8 mouse cellular contexts compared by ENCODE assay signal in genomic region chr9:122185061-122185460, GRCm38 (mm10).
DNase-seq lines count a peak whose midpoint lies in the region; ATAC-seq and TF ChIP-seq lines count a peak whose summit lies in the region.

No protein-coding gene starts in this region.

- H3K27ac ChIP-seq in liver, embryonic 14.5 days = no peak overlapping the region

- no peaks in the 10 kb centered on the region for H3K27me3 ChIP-seq in liver, embryonic 14.5 days (ENCODE audit: control insufficient read depth, insufficient read depth, low read length)

- no peak overlapping the region for H3K4me3 ChIP-seq in liver, embryonic 14.5 days (ENCODE audit: insufficient read depth in 1 of 2, low read depth in 2 of 2, low read length in 2 of 2)

- TF ChIP-seq CTCF in liver, embryonic 14.5 days (IDR thresholded peaks at IDR 0.05; ENCODE audit: low read depth) = peak; percentile 82

- 15% methylated on average over 2 of the region's 2 CpGs for WGBS in liver, embryonic 14.5 days (ENCODE audit: insufficient replicate concordance)

- DNase-seq in CD4-positive helper T cell, adult 2 months (ENCODE audit: low read depth, low spot score) = peak; percentile 73
- peak; percentile 91 for DNase-seq in adrenal gland, postnatal 10 days
- DNase-seq in embryo, embryonic 11.5 days (ENCODE audit: low read depth, low spot score) = peak; percentile 31
- DNase-seq in gonadal fat pad, adult 2 months (ENCODE audit: low read depth) = peak; percentile 37
- DNase-seq in kidney, postnatal 14 days = peak; percentile 88
- DNase-seq in liver, embryonic 14.5 days (ENCODE audit: low read depth in 3 of 3, low spot score in 3 of 3) = peak; percentile 22 to 26 (median 23)
- DNase-seq in retina, postnatal 1 day = peak; percentile 73
- peak; percentile 94 for DNase-seq in thymus, postnatal 4 days

- H3K4me1 ChIP-seq in liver, embryonic 14.5 days (replicated peaks; ENCODE audit: control insufficient read depth in 2 of 2, insufficient read depth in 2 of 2, low read length in 1 of 2) = peaks cover 0 to 10% of the 10 kb centered on the region in 2 experiments; a peak in 2 of 4 replicates

- no peak for TF ChIP-seq EP300 in liver, embryonic 14.5 days (IDR thresholded peaks at IDR 0.05; ENCODE audit: low read depth)

- no peak overlapping the region for H3K9ac ChIP-seq in liver, embryonic 14.5 days (replicated peaks)

- H3K36me3 ChIP-seq in liver, embryonic 14.5 days (replicated peaks; ENCODE audit: control insufficient read depth, insufficient read depth, low read depth) = no peaks in the 10 kb centered on the region

- ATAC-seq in liver, embryonic 14.5 days (ENCODE audit: insufficient read depth) = 0 out of 2 replicates have a peak, but pooled peaks have one; percentile 19

- H3K4me2 ChIP-seq in liver, embryonic 14.5 days (ENCODE audit: low read depth) = no peak overlapping the region

- H3K9me3 ChIP-seq in liver, embryonic 14.5 days (ENCODE audit: control insufficient read depth, low read length) = no peaks in the 10 kb centered on the region

Comparison
In these comparisons a context has a peak if more than half of its experiments do, and no peak if none do; other contexts are left out.
1. DNase-seq: peak in every context shown above with its lines; median percentile 94 in thymus, postnatal 4 days; 91 in adrenal gland, postnatal 10 days; 88 in kidney, postnatal 14 days; 73 in CD4-positive helper T cell, adult 2 months; 73 in retina, postnatal 1 day; 37 in gonadal fat pad, adult 2 months; 31 in embryo, embryonic 11.5 days; 23 in liver, embryonic 14.5 days.